Mouse (Mus musculus): ENCODE measurements around the gene Pi16. TPM values are rescaled to one million over a fixed set of nuclear protein-coding genes. Genes with fewer than 3 reads are reported as not detected.
"Not testable (repeated sequence)": the region's sequence is repeated elsewhere in the genome, so short reads cannot be mapped to it uniquely, and the experiment has no call there.

Pi16 gene
- 1 to 10 TPM in 1 of 2 experiments, under 1 TPM in 1; 0.98 to 1.5 TPM for total RNA-seq (2021)

DNA sequence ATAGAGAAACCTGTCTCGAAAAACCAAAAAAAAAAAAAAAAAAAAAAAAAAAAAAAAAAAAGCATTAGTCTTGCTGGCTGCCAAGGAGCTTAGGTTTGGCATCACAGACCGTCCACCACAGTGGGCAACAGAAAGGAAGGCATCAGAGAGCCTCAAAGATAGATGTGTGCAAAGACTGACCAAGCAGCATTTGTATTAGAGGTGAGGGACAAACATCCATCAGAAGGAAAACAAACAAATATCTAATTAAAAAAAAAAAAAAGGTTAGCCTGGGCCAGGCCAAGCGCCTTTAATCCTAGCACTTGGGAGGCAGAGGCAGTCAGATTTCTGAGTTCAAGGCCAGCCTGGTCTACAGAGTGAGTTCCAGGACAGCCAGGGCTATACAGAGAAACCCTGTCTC, at the start of gene Pi16:
TSS of gene Pi16 (plus strand) at position 301 of the 400 bp plus-strand sequence.
- not testable (repeated sequence) for DNase-seq (ENCODE audit: extremely low spot score in 1 of 2, low spot score in 1 of 2)

GRCm38 (mm10) chr17:29267931-29268681, 49.4 kb upstream of the Pi16 start:
- no peak for DNase-seq (ENCODE audit: extremely low spot score in 1 of 2, low spot score in 1 of 2)

- peak; percentile 89 to 91 for DNase-seq (ENCODE audit: extremely low spot score in 1 of 2, low spot score in 1 of 2)
Observed at GRCm38 (mm10) chr17:29268682-29269348, 48.7 kb upstream of the Pi16 start, which contains the start of gene BC004004. Gene BC004004 (plus strand): TSS chr17:29268788.

GRCm38 (mm10) chr17:29269349-29269706, 48.2 kb upstream of the Pi16 start:
- DNase-seq (ENCODE audit: extremely low spot score in 1 of 2, low spot score in 1 of 2): no peak

DNA sequence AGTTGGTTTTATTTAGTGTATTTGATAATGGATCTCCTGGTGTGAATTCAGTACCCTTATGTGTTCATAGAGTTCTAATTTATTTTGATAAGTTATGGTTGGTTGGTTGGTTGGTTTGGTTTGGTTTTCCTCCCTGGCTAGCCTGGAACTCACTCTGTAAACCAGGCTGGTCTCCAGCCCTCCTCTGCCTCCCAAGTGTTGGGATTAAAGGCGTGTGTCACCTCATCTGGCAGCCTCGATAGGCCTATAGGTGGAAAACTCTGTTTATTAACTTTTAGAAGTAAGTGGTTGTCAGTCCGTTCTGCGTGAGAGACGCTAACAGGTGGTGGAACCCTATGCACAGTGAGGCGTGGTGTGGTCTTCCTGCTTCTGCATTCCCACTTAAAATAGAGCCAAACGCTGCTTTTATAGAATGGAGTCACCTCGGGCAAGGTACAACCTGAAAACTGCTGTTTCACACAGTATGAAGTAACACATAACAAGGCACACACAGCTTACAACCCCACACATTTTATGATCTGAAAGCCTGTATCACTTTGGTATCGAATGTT, 47.3 kb upstream of the Pi16 start:
- DNase-seq (ENCODE audit: extremely low spot score in 1 of 2, low spot score in 1 of 2): no peak

DNA sequence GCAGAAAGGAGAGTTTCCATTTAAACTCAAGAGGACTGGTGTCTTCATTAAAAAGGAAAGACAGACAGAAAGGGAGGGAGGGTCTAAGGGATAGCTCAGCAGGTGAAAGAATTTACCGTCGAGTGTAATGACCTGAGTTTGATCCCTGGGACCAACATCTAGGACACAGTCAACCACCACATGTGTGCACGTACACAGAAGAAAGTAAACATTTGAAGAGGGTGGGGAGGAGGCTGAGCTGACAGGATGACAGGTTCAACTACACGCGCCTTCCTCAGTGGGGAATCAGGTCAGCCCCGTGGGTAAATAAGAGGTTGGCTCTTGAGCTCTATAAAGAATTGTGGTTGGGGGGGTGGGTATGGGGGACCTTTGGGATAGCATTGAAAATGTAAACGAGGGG, 44.3 kb upstream of the Pi16 start:
- DNase-seq (ENCODE audit: extremely low spot score in 1 of 2, low spot score in 1 of 2): no peak

DNA sequence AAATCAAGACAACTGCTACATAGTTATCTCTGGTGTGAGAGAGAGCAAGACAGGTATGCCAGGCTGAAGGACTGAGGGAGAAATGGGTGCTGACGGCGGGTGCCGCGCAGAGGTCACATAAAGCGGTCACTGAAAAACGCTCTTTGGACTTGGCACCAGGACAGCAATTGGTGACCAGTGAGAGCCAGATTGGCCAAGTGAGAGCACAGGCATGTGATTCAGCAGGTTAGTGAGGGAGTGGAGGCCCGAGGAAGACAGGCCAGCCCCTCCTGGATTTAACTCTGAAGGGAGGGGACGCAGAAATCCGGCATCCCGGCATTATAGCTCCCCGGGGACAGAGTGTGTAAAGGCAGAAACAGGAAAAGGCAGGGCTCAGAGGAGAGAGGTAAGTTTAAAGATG, 43.6 kb upstream of the Pi16 start:
- no peak for DNase-seq (ENCODE audit: extremely low spot score in 1 of 2, low spot score in 1 of 2)

GRCm38 (mm10) chr17:29280422-29280821, 37.1 kb upstream of the Pi16 start:
- no peak for DNase-seq (ENCODE audit: extremely low spot score in 1 of 2, low spot score in 1 of 2)

GRCm38 (mm10) chr17:29281541-29281940, 35.9 kb upstream of the Pi16 start:
- DNase-seq (ENCODE audit: extremely low spot score in 1 of 2, low spot score in 1 of 2): no peak

GRCm38 (mm10) chr17:29282216-29282952, 35.1 kb upstream of the Pi16 start:
- no peak for DNase-seq (ENCODE audit: extremely low spot score in 1 of 2, low spot score in 1 of 2)

DNA sequence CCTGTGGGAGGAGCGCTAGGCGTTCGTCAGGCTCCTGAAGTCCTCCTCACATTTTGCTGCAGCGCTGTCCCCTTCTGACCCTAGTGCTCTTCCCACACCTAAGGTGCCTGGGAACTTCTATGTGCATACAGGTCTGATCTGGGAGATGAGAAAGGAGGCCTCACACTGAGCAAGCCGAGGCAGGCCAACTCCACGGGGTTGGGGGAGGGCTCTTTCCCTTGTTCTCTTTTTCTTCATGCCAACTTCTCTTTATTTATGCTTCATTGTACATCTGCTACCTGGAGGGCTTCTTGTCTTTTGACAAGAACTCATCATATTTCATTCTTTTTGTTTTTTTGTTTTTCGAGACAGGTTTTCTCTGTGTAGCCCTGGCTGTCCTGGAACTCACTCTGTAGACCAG, 25.7 kb upstream of the Pi16 start:
- no peak for DNase-seq (ENCODE audit: extremely low spot score in 1 of 2, low spot score in 1 of 2)

DNA sequence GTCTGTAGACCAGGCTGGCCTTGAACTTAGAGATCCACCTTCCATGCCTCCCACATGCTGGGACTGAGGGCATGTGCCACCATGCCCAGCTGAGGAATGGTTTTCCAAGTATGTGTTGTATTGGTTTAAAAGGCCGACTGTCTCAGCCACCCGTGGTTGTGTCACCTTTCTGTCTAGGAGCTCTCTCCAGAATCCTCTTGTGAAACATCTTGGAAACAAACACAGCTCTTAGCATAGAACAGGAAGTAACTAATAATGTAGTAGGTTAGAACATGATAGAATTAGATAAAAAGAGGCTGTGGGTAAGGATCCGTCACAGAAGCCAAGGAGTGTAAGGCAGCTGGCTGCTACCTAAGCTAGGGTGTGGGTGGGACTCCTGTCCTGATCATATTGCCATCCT, 24.5 kb upstream of the Pi16 start:
- no peak for DNase-seq (ENCODE audit: extremely low spot score in 1 of 2, low spot score in 1 of 2)

- no peak for DNase-seq (ENCODE audit: extremely low spot score in 1 of 2, low spot score in 1 of 2)
Observed at GRCm38 (mm10) chr17:29293807-29294605, 23.5 kb upstream of the Pi16 start.

- no peak for DNase-seq (ENCODE audit: extremely low spot score in 1 of 2, low spot score in 1 of 2)
Observed at GRCm38 (mm10) chr17:29295835-29296234, 21.6 kb upstream of the Pi16 start.

DNA sequence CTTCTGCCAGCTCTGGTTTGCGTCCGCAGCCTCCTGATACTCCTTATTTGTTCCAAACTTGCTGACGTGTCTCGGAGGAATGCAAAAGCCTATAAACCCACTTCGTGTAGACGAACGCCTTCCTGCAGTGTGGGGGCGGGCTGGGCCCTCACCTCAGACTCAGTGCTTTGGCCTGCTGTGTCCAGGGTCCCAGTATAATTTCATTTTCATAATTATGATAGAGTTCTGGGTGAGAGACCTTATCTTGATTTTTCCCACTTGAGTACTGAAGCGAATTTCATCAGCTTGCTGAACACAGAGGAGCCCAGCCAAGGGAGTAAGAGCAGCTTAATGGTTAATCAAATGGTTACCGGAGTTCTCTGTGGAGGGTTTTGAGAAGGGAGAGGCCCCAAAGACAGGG, 20.2 kb upstream of the Pi16 start:
- DNase-seq (ENCODE audit: extremely low spot score in 1 of 2, low spot score in 1 of 2): no peak

DNA sequence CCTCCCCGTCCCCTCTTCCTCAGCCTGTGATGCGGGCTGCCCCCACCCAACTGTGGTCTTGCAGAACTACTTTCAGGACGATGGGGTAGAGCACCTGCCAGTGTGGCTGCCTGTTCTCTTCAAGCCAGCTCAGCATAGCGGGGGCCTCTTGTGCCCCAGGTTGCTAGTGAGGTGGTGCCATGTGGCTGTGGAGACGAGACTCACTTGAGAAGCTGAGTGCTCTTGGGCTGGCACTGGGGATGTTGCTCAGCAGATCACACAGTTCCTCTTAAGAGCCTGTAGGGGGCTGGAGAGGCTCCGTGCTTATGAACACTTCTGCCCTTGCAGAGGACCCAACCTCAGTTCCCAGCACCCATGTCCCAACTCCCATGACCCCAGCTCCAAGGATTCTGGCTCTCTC, 19.7 kb upstream of the Pi16 start:
- no peak for DNase-seq (ENCODE audit: extremely low spot score in 1 of 2, low spot score in 1 of 2)

DNA sequence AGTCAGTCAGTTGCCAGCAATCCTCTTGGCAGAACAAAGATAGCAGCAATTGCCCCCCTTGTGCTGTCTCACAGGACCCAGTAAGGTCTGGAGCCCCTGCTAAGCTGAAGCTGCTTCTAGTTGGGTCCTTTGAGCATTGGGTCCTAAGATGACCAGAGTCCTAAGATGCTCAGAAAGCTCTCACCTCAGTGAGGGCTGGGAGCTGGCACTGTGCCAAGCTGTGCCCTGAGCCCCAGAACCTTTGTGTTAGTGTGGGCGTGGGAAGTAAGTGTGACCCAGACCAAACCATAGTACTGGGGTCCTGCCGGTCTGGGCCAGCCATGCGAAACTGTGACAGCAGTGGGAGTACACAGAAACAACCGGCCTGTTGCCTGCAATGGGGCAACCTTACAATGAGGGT, 18.2 kb upstream of the Pi16 start:
- no peak for DNase-seq (ENCODE audit: extremely low spot score in 1 of 2, low spot score in 1 of 2)

- DNase-seq (ENCODE audit: extremely low spot score in 1 of 2, low spot score in 1 of 2): no peak
Observed at GRCm38 (mm10) chr17:29300926-29301325, 16.6 kb upstream of the Pi16 start.

GRCm38 (mm10) chr17:29301421-29301820, 16.1 kb upstream of the Pi16 start:
- no peak for DNase-seq (ENCODE audit: extremely low spot score in 1 of 2, low spot score in 1 of 2)

GRCm38 (mm10) chr17:29302149-29302548, 15.3 kb upstream of the Pi16 start:
- no peak for DNase-seq (ENCODE audit: extremely low spot score in 1 of 2, low spot score in 1 of 2)

All from layer of hippocampus, postnatal 25 days (tissue).